Mouse (Mus musculus): ENCODE data around the gene Tex101.
"Not testable (repeated sequence)": the region's sequence is repeated elsewhere in the genome, so short reads cannot be mapped to it uniquely, and the experiment has no call there.

Tex101 gene

GRCm38 (mm10) chr7:24636264-24636663 lies 40.2 kb downstream of the Tex101 start, which contains the start of gene Lypd3:
Gene Lypd3, plus strand, starts transcription at chr7:24636550.
- no peak for DNase-seq (ENCODE audit: low spot score in 2 of 2)

GRCm38 (mm10) chr7:24630116-24630880 lies 46.2 kb downstream of the Tex101 start:
- DNase-seq (ENCODE audit: low spot score in 2 of 2), result no peak

DNA sequence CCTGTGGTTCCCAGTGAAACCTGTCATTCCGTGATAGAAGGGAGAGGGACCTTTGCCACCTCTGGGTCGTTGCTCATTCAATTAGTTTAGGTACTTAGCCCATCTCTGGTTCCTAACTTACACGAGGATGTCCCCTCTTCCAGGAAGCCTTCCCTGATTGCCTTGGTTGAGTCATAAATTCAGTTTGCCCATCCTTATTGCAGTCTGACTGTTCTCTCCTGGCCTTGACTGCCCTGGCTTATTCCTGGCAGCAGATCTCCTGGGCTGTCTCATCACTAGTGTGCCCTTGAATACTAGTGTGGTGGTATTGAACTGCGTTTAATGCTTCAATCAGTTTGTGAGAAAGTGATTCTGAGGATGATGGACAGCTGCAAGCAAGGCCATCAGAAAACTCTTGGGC lies 46.8 kb downstream of the Tex101 start:
- DNase-seq (ENCODE audit: low spot score in 2 of 2), result no peak

GRCm38 (mm10) chr7:24628685-24629610 lies 47.5 kb downstream of the Tex101 start:
- peak; percentile 64 to 72 for DNase-seq (ENCODE audit: low spot score in 2 of 2)

DNA sequence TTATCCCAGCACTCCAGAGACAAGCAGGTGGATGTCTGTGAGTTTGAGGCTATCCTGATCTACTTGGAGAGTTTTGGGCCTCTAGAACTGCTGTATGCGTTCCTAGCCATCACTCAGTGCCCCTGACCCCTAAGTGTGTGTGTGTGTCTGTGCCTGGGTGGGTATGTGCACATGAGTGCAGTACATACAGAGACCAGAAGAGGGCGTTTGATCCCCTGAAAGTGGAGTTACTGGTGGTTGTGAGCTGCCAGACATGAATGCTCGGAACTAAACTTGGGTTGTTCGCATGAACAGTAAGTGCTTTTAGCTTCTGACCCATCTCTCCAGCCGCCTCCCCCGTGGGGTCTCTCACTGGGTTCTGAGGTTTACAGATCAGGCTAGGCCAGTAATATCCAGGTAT lies 53.5 kb downstream of the Tex101 start:
- DNase-seq (ENCODE audit: low spot score in 2 of 2), result no peak

- DNase-seq (ENCODE audit: low spot score in 2 of 2), result no peak
Measured at GRCm38 (mm10) chr7:24621193-24621592, 55.3 kb downstream of the Tex101 start.

- DNase-seq (ENCODE audit: low spot score in 2 of 2), result no peak
Measured at GRCm38 (mm10) chr7:24619671-24620397, 56.6 kb downstream of the Tex101 start.

DNA sequence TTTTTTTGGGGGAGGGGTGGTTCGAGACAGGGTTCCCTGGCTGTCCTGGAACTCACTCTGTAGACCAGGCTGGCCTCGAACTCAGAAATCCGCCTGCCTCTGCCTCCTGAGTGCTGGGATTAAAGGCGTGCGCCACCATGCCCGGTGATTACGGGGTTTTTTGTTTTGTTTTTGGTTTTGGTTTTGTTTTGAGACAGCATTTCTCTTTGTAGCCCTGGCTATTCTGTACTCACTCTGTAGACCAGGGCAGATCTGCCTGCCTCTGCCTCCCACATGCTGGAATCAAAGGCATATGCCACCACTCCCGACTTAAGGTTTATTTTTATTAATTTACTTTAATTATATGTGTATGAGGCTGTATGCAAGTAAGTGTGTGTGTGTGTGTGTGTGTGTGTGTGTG lies 58.1 kb downstream of the Tex101 start:
- not testable (repeated sequence) for DNase-seq (ENCODE audit: low spot score in 2 of 2)

Measured in spleen, postnatal 14 days (tissue).